Mouse (Mus musculus) CD4-positive helper T cell, adult 2 months (primary cell): ENCODE measurements around the gene Gm10985.

ENCODE experiments used
- DNase-seq: peaks from one replicate; pipeline ENCODE4 v3.0.0-alpha.2; 2012; ENCODE audit warnings: low read depth, missing footprints, low spot score

The Gm10985 gene

GRCm38 (mm10) chr3:53844786-53845185 is at the start of gene Gm10985:
Gm10985 (plus strand) TSS chr3:53845086.
- no peak for DNase-seq

- no peak for DNase-seq
Measured at GRCm38 (mm10) chr3:53796933-53797332, 48.0 kb upstream of the Gm10985 start.

- no peak for DNase-seq
Measured at GRCm38 (mm10) chr3:53799671-53800070, 45.2 kb upstream of the Gm10985 start.

- DNase-seq: no peak
Measured at GRCm38 (mm10) chr3:53813421-53813977, 31.4 kb upstream of the Gm10985 start.

- no peak for DNase-seq
Measured at GRCm38 (mm10) chr3:53834238-53834637, 10.6 kb upstream of the Gm10985 start.

- no peak for DNase-seq
Measured at GRCm38 (mm10) chr3:53846206-53846928, 1.5 kb downstream of the Gm10985 start.

GRCm38 (mm10) chr3:53847726-53848125 is 2.8 kb downstream of the Gm10985 start:
- no peak for DNase-seq

- no peak for DNase-seq
Measured at GRCm38 (mm10) chr3:53848262-53848661, 3.4 kb downstream of the Gm10985 start.

- no peak for DNase-seq
Measured at GRCm38 (mm10) chr3:53854261-53854660, 9.4 kb downstream of the Gm10985 start.

- DNase-seq: no peak
Measured at GRCm38 (mm10) chr3:53854831-53855230, 9.9 kb downstream of the Gm10985 start.

- DNase-seq: peak; percentile 91
Measured at GRCm38 (mm10) chr3:53863383-53864220, 18.7 kb downstream of the Gm10985 start, which contains the start of gene Ufm1. Ufm1 (minus strand) TSS chr3:53863830.

- DNase-seq: no peak
Measured at GRCm38 (mm10) chr3:53868212-53868611, 23.3 kb downstream of the Gm10985 start.

- DNase-seq: no peak
Measured at GRCm38 (mm10) chr3:53869263-53869662, 24.4 kb downstream of the Gm10985 start.

GRCm38 (mm10) chr3:53870482-53870881 is 25.6 kb downstream of the Gm10985 start:
- no peak for DNase-seq

GRCm38 (mm10) chr3:53871596-53871995 is 26.7 kb downstream of the Gm10985 start:
- DNase-seq: no peak

- DNase-seq: no peak
Measured at GRCm38 (mm10) chr3:53890619-53891540, 46.0 kb downstream of the Gm10985 start.
